Mouse (Mus musculus) neural tube, postnatal 0 days (tissue): Measurements from ENCODE around the gene Exo5. TPM values are rescaled to one million over a fixed set of nuclear protein-coding genes. Genes with fewer than 3 reads are reported as not detected.

ENCODE experiments used
- microRNA-seq: library from miRNA; unstranded; fragments of <30 nt; microRNA quantifications from one replicate; pipeline ENCODE4, GENCODE M21; 2016
- polyA plus RNA-seq: library from polyadenylated mRNA; unstranded; fragments of >200 nt; fragmentation: Nextera tagmentation; extraction: Ambion mirVana; gene quantifications from 2 replicates; pipeline ENCODE4 v1.2.1, GENCODE M21; 2015

Gene Exo5
- 15.0 and 17.8 TPM in 2 replicates for polyA plus RNA-seq

GRCm38 (mm10) chr4:120924554-120925299, at the start of gene Exo5:
Gene Exo5, minus strand, starts transcription at chr4:120925017.

GRCm38 (mm10) chr4:120951428-120951973, 26.7 kb upstream of the Exo5 start, which contains the start of gene Zfp69:
Gene Zfp69, minus strand, starts transcription at chr4:120951699.

Small RNA genes lying within 50 kb of the gene (microRNA-seq; reads per million reads assigned to microRNA genes)
- gene Mir7015, result 0.87 reads per million

Other genes starting within 250 kb of the Exo5 start
- 4.1 and 5.0 TPM in 2 replicates for gene Kcnq4, start 176.4 kb downstream of the Exo5 start, polyA plus RNA-seq
- 66.7 and 74.0 TPM in 2 replicates for gene Nfyc, start 93.4 kb downstream of the Exo5 start, polyA plus RNA-seq
- gene Rims3, start 70.2 kb downstream of the Exo5 start, polyA plus RNA-seq, result 24.6 and 27.8 TPM in 2 replicates
- gene Zfp69, start 26.7 kb upstream of the Exo5 start, polyA plus RNA-seq, result 5.0 and 5.7 TPM in 2 replicates
- 49.8 and 52.9 TPM in 2 replicates for gene Smap2, start 92.2 kb upstream of the Exo5 start, polyA plus RNA-seq
- gene Col9a2, start 114.4 kb upstream of the Exo5 start, polyA plus RNA-seq, result 29.6 and 29.7 TPM in 2 replicates
- gene Zmpste24, start 173.2 kb upstream of the Exo5 start, polyA plus RNA-seq, result 20.3 and 21.6 TPM in 2 replicates
- gene Tmco2, start 184.2 kb upstream of the Exo5 start, polyA plus RNA-seq, result not detected in 2 replicates